Mouse (Mus musculus) retina, adult 2 months (tissue): ENCODE results near the gene Manba.

Experiments used
- DNase-seq: peaks from one replicate; pipeline ENCODE4 v3.0.0-alpha.2; 2012; ENCODE audit warnings: low read depth, low spot score

Manba gene

GRCm38 (mm10) chr3:135581606-135582117, 96.3 kb downstream of the Manba start:
- no peak for DNase-seq

DNA sequence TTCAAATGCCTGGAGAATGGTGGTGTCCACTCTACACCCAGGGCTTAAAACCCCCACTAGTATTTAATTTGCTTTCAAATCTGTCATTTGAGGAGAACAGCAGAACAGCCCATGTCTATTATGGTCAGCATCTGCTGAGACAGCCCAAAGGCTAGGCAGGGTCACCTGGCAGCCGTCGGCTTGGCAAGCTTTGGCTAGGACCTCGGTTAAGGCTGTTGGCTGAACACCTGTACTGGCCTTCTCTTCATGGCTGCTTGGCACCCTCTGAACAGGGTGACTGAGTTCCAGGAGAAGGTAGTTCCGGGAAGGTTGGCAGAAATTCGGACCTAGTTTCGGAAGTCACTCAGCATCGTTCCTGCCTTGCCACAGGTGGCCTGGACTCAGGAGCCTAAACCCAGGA, 96.8 kb downstream of the Manba start:
- DNase-seq, result no peak

DNA sequence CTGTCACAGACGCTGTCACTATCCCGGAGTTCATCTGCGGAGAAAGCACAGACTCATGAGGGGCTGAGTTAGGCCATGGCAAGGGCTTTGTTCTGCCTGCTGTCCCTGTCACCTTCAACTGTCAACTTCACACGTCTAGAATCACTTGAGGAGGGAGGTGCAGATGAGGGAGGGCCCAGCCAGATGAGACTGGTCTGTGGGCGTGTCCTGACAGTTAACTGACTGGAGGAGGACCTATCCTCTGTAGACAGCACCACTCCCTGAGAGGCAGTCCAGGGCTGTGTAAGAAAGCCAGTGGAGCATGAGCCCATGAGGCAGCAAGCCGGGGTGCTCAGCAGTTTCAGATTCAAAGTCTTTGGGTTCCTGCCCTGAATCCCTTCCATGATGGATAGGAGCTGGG, 100.1 kb downstream of the Manba start:
- no peak for DNase-seq

DNA sequence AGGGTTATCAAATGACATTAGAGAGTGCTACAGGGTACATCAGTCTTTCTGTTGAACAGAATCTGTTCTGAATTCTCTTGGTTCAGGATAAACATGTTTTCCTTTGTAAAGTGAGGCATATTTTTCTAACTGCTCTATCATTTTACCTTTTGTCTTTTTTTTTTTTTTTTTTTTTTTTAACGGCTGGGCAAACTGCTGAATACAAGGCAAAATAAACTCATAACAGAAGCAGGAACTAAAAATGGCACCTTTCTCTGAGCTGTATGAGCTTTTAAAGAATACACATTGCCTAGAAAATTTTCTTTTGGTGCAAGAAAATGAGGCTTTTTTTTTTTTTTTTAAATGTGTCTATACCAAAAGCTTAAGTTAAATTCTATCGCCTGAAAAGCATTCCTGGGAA, 100.6 kb downstream of the Manba start:
- no peak for DNase-seq

- no peak for DNase-seq
These were observed 101.1 kb downstream of the Manba start for GRCm38 (mm10) chr3:135586471-135586880.

DNA sequence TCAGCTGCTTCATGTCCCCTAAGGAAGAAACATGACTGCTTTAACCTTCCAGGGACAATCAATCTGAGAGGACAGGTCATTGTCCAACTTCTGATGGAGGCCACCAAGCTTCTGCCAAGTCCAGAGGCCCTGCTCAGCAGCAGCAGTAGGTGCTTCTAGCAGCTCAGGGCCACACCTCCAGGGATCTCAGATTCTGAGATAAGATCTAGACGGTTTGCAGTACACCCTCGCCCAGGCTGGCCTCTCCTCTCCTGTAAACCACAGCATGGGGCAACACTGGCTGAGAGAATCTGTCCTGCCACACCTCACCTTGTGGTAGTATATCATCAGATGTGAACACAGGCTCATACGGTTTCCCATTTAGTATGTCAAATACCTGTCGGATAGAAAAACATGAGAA, 105.1 kb downstream of the Manba start:
- DNase-seq, result no peak

DNA sequence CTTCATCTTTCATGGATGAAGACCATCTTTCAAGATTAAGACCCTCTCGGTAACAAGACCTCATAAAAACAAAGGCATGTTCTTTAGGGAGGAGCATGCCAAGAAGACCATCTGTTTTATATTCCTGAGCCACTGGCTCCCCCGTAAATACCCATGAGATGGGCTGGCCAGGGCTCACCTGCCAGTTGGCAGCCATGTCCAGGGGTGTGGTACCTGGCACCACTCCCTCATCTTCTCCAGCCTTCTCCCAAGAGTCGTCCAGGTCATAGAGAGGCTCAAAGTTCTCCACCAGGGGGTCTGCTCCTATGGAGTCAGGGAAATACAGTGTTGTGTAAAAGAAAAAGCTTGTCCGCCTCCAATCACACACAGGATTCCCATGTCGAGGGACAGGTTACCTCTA, 106.0 kb downstream of the Manba start:
- DNase-seq, result no peak

GRCm38 (mm10) chr3:135592011-135592410, 106.6 kb downstream of the Manba start:
- DNase-seq, result no peak

- no peak for DNase-seq
These were observed 109.0 kb downstream of the Manba start for GRCm38 (mm10) chr3:135594238-135594917.

DNA sequence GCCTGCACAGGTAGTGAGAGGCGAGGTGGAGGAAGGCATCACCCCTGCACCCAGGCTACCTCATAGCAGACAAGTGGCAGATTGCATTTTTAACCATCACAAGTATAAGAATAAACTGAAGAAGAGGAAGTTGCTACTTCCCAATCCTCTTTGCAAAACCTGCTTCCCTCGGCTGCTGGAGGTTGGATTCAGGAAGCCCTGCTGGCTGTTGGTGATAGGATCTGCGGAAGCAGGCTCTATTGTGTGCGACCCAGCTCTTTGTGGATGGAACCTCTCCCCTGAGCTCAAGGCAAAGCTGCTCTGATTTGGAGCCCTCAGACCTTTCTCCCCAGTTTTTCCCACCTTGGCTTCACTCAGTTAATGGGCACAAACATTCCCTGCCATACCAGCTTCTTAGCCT, 111.6 kb downstream of the Manba start:
- no peak for DNase-seq

DNA sequence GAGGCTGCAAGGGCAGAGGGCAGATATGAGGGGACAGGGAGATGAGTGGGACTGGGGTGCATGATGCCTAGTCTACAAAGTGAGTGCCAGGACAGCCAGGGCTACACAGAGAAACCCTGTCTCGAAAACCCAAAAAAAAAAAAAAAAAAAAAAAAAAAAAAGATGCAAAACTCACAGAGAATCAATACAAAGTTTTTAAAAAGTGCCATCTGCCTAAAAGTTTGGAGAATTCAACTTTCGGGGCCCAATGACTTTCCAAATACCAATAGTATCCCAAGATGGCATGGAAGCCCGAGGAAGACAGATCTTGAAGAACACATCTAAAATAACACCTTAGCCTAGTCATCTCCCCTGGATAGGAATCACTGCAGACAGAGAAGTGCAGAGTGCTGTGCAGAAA, 112.9 kb downstream of the Manba start:
- DNase-seq, result no peak

DNA sequence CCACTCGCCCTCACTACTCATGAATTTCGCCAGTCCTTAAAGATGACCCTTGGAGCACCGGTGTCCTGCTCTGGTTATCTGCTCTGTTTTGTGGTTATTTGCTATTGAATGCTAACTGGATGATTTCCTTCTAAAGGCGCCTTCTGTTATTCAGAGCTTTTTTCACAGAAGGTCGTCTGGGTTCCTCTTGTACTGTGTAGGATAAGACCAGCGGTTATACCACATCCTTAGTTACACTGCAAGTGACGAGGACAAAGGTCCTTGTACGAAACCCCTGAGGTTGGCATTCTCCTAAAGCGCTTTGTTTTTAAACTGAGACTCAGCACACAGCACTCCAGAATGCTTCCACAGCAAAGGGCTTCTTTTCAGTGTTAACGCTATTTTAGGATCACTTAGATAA, 117.3 kb downstream of the Manba start:
- DNase-seq, result no peak

- no peak for DNase-seq
These were observed 119.4 kb downstream of the Manba start for GRCm38 (mm10) chr3:135604626-135605417.

GRCm38 (mm10) chr3:135605474-135605873, 120.1 kb downstream of the Manba start:
- no peak for DNase-seq

- no peak for DNase-seq
These were observed 121.2 kb downstream of the Manba start for GRCm38 (mm10) chr3:135606592-135606991.

DNA sequence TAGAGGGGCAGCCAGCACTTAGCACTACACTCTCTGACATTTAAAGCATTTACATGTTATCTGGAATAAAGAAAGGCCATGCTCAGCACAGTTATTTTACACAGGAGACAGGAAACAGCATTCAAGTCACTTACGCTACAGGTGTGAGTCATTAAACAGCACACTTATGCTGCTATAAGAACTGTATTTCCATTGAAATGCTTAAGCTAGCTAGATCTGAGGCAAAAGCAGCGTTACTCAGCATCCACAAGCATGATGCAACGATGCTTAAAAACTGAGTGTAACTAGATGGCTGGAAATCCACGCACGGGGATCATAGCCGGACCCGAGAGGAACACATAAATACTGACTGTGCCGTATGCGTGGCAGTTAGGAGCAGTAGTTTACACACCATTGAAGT, 121.6 kb downstream of the Manba start:
- no peak for DNase-seq

DNA sequence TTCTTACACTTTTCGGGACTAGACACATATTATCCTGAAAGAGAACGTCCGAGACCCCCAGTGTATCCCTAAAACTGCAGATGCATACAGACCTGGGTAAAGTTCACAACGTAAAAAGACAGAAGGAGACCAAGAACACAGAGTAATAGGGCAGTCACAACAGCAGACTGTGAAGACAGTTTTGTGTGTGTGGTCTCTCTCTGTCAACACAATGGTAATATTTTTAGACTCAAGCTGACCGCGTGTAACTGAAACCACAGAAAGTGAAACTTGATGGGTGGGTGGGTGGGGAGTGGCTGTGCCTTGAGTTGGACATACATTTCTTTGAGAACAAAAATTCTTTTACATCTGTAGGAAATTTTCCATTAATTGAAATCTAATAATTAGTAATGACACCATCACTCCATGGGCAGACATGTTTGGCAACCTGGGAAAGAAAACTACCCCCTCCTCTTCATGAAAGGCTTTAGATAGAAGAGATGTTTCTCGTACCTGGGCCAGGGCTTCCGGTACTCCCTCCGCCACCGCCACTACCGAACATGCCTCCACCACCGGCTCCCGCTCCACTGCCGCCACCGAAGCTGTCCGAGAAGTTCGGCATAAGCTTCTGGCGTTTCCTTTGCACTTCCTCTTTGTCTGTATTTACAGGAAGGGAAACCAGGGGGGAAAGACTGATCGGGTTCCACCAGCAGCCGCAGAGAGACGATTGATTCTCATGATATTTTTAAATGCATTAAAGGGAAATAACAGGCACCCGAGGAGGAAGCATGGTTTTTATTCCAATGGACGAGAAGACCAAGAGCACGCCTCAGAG, 122.5 kb downstream of the Manba start:
- DNase-seq, result no peak

DNA sequence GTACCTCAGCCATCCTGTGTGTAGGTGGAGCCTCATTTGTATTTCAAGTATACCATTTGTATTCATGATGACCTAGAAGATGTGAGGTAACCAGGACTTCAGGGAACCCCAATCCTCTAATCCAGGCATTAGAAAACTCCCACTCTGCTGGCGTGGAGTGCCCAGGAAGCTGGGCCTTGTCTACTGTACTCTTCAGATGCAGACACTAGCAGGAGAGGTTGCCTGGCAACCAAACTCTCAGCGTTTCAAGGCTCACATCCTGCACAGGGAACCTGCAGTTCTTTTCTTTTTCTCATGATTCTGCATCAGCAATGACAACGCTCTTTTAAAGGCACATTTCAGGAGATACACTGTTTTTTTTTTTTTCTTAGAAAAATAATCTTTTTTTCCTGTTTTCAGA, 124.8 kb downstream of the Manba start:
- DNase-seq, result no peak

DNA sequence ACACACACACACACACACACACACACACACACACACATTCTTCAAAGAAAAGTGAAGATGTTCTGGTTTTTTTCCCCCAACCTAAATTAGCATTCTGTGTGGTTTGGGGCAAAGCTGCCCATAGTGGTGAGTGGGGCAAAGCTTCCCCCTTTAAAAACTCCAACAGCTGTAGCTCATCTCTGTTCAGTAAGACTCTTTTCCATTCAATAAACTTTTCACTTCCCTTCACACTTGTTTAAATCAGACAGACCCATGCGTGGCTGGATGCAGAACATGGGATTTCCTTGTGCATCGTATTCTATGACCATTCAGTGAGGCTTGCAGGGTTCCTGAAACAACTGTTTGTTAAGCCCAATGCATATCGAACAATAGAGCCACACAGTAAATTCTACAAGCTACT, 129.0 kb downstream of the Manba start:
- no peak for DNase-seq

- no peak for DNase-seq
These were observed 131.3 kb downstream of the Manba start for GRCm38 (mm10) chr3:135616730-135617129.
